Mouse (Mus musculus) kidney, postnatal 0 days (tissue): ENCODE measurements around the gene Adipoq. TPM values are rescaled to one million over a fixed set of nuclear protein-coding genes. Genes with fewer than 3 reads are reported as not detected.

Experiments
- ATAC-seq: fragments of 200-750 bp; cut with Nextera tagmentation; replicated peaks from 2 replicates; pipeline ENCODE4 v1.8.0; 2017; ENCODE audit warnings: low read depth, moderate number of reproducible peaks, moderate TSS enrichment, moderate library complexity; ENCODE audit not compliant: low FRiP score
- DNase-seq: peaks from one replicate; pipeline ENCODE4 v3.0.0-alpha.2; 2016; ENCODE audit warnings: low spot score
- H3K27ac ChIP-seq: fragments of 300-500 bp; sonication (generic); 2 replicates; pipeline ENCODE4 v1.5.1; 2014; ENCODE audit warnings: mild to moderate bottlenecking
- H3K27me3 ChIP-seq: fragments of 300-500 bp; sonication (generic); 2 replicates; pipeline ENCODE4 v1.6.1; 2014; ENCODE audit warnings: low read length, mixed read lengths; ENCODE audit not compliant: insufficient read depth
- H3K36me3 ChIP-seq: fragments of 300-500 bp; sonication (generic); 2 replicates; pipeline ENCODE4 v1.6.1; 2014; ENCODE audit warnings: low read length, mixed read lengths; ENCODE audit not compliant: insufficient read depth
- H3K4me1 ChIP-seq: fragments of 300-500 bp; sonication (generic); replicated peaks from 2 replicates; pipeline ENCODE4 v1.6.1; 2014; ENCODE audit warnings: antibody characterized with exemption, low read length, mixed read lengths; ENCODE audit not compliant: insufficient read depth
- H3K4me2 ChIP-seq: fragments of 300-500 bp; sonication (generic); 2 replicates; pipeline ENCODE4 v1.6.1; 2014; ENCODE audit warnings: mild to moderate bottlenecking, low read length, moderate library complexity, mixed read lengths
- H3K4me3 ChIP-seq: fragments of 300-500 bp; sonication (generic); replicated peaks from 2 replicates; pipeline ENCODE4 v1.5.1; 2014; ENCODE audit warnings: low read depth, low read length
- H3K9ac ChIP-seq: fragments of 300-500 bp; sonication (generic); 2 replicates; pipeline ENCODE4 v1.6.1; 2014; ENCODE audit warnings: low read depth, low read length
- H3K9me3 ChIP-seq: fragments of 300-500 bp; sonication (generic); replicated peaks from 2 replicates; pipeline ENCODE4 v1.6.1; 2016; ENCODE audit warnings: low read length, inconsistent platforms, mixed read lengths
- CTCF ChIP-seq: IDR thresholded peaks from 2 replicates; pipeline ENCODE4 v1.5.1; 2016; ENCODE audit warnings: antibody characterized with exemption, low read depth, mild to moderate bottlenecking, moderate library complexity
- WGBS: fragments of 180-500 bp; shearing (Covaris S2); extraction: QIAGEN DNeasy Blood & Tissue Kit; methylation state at CpG from one replicate; pipeline ENCODE4 v1.1.7; 2014; 5-methylcytosine and 5-hydroxymethylcytosine counted together
- polyA plus RNA-seq: library from polyadenylated mRNA; unstranded; fragments of >200 nt; fragmentation: Nextera tagmentation; extraction: Ambion mirVana; gene quantifications from 2 replicates; pipeline ENCODE4 v1.2.1, GENCODE M21; 2015

Adipoq gene
- polyA plus RNA-seq, 1 experiment from 2014 or later: 0.89 TPM

GRCm38 (mm10) chr16:23114339-23115171 lies 31.8 kb upstream of the Adipoq start:
- Histone ChIP-seq H3K4me2 (no peak overlapping the region), H3K36me3 (peaks cover 39% of the 10 kb centered on the region), H3K4me1 (peaks cover 7% of the 10 kb centered on the region; the same call in 1 of the 2 replicates), H3K27me3 (no peaks in the 10 kb centered on the region), H3K9ac (no peak overlapping the region), H3K9me3 (no peaks in the 10 kb centered on the region), H3K27ac (no peak overlapping the region), H3K4me3 (no peak overlapping the region)
- ATAC-seq: peak; percentile 30; the same call in 1 of the 2 replicates
- 65% methylated on average over 5 of the region's 5 CpGs for WGBS
- TF ChIP-seq CTCF: 0 out of 2 replicates have a peak, but pooled peaks have one; percentile 8
- DNase-seq: no peak

GRCm38 (mm10) chr16:23115486-23115885 lies 30.9 kb upstream of the Adipoq start:
- Histone ChIP-seq H3K9me3 (no peaks in the 10 kb centered on the region), H3K4me1 (no peaks in the 10 kb centered on the region), H3K36me3 (peaks cover 34% of the 10 kb centered on the region), H3K4me2 (no peak overlapping the region), H3K27ac (no peak overlapping the region), H3K4me3 (no peak overlapping the region), H3K27me3 (no peaks in the 10 kb centered on the region), H3K9ac (no peak overlapping the region)
- WGBS: 66% methylated on average over 3 of the region's 3 CpGs
- ATAC-seq (no peak), DNase-seq (no peak)
- TF ChIP-seq CTCF: no peak

GRCm38 (mm10) chr16:23117173-23117572 lies 29.2 kb upstream of the Adipoq start:
- TF ChIP-seq CTCF: no peak
- WGBS: 63% methylated on average over 4 of the region's 4 CpGs
- Histone ChIP-seq H3K27ac (no peak overlapping the region), H3K9ac (no peak overlapping the region), H3K27me3 (no peaks in the 10 kb centered on the region), H3K36me3 (peaks cover 27% of the 10 kb centered on the region), H3K4me2 (no peak overlapping the region), H3K9me3 (no peaks in the 10 kb centered on the region), H3K4me3 (no peak overlapping the region), H3K4me1 (no peaks in the 10 kb centered on the region)
- ATAC-seq (no peak), DNase-seq (no peak)

- ATAC-seq (no peak), DNase-seq (no peak)
- no peak for TF ChIP-seq CTCF
- no peak overlapping the region for H3K4me3 ChIP-seq
- no peaks in the 10 kb centered on the region for H3K9me3 ChIP-seq
- no peak overlapping the region for H3K4me2 ChIP-seq
- no peak overlapping the region for H3K9ac ChIP-seq
- no peaks in the 10 kb centered on the region for H3K27me3 ChIP-seq
- peaks cover 9% of the 10 kb centered on the region; the same call in 1 of the 2 replicates for H3K36me3 ChIP-seq
- no peak overlapping the region for H3K27ac ChIP-seq
- H3K4me1 ChIP-seq: no peaks in the 10 kb centered on the region
- 93% methylated on average over 3 of the region's 3 CpGs for WGBS
These were observed 23.9 kb upstream of the Adipoq start for GRCm38 (mm10) chr16:23122446-23122845.

- WGBS: 93% methylated on average over 4 of the region's 4 CpGs
- Histone ChIP-seq H3K4me3 (no peak overlapping the region), H3K9ac (no peak overlapping the region), H3K9me3 (no peaks in the 10 kb centered on the region), H3K27ac (no peak overlapping the region), H3K4me1 (no peaks in the 10 kb centered on the region), H3K27me3 (no peaks in the 10 kb centered on the region), H3K36me3 (peaks cover 9% of the 10 kb centered on the region; the same call in 1 of the 2 replicates), H3K4me2 (no peak overlapping the region)
- TF ChIP-seq CTCF: 0 out of 2 replicates have a peak, but pooled peaks have one; percentile 8
- DNase-seq: no peak
- no peak for ATAC-seq
These were observed 23.2 kb upstream of the Adipoq start for GRCm38 (mm10) chr16:23123104-23123503.

- ATAC-seq (no peak), DNase-seq (no peak)
- H3K27me3 ChIP-seq: no peaks in the 10 kb centered on the region
- peaks cover 5% of the 10 kb centered on the region; the same call in 1 of the 2 replicates for H3K4me1 ChIP-seq
- TF ChIP-seq CTCF: no peak
- H3K4me3 ChIP-seq: no peak overlapping the region
- peaks cover 9% of the 10 kb centered on the region; the same call in 1 of the 2 replicates for H3K36me3 ChIP-seq
- H3K9me3 ChIP-seq: no peaks in the 10 kb centered on the region
- H3K9ac ChIP-seq: no peak overlapping the region
- WGBS: 88% methylated on average over 4 of the region's 4 CpGs
- no peak overlapping the region for H3K27ac ChIP-seq
- no peak overlapping the region for H3K4me2 ChIP-seq
These were observed 21.9 kb upstream of the Adipoq start for GRCm38 (mm10) chr16:23124398-23124797.
